Mouse (Mus musculus) myocyte (in vitro differentiated cells): Measurements from ENCODE around the gene Plscr3. TPM values are rescaled to one million over a fixed set of nuclear protein-coding genes. Genes with fewer than 3 reads are reported as not detected.

Experiments
- H3K27me3 ChIP-seq: one replicate; pipeline ENCODE4 v1.6.1; 2011; ENCODE audit not compliant: control insufficient read depth, insufficient read depth, insufficient read length
- H3K36me3 ChIP-seq: one replicate; pipeline ENCODE4 v1.6.1; 2011; ENCODE audit not compliant: control insufficient read depth, insufficient read depth
- H3K4me2 ChIP-seq: one replicate; pipeline ENCODE4 v1.6.1; 2011; ENCODE audit warnings: low read depth, control low read depth
- H3K4me3 ChIP-seq: one replicate; pipeline ENCODE4 v1.5.1; 2011; ENCODE audit warnings: mild to moderate bottlenecking, control low read depth, moderate library complexity
- H3K79me2 ChIP-seq: one replicate; pipeline ENCODE4 v1.6.1; 2011; ENCODE audit not compliant: control insufficient read depth, insufficient read depth
- H3ac ChIP-seq: one replicate; pipeline ENCODE4 v1.6.1; 2011; ENCODE audit not compliant: control insufficient read depth, insufficient read length
- CEBPB ChIP-seq: IDR thresholded peaks from 2 replicates; pipeline ENCODE4 v1.6.1; 2011; ENCODE audit warnings: mild to moderate bottlenecking, moderate library complexity; ENCODE audit not compliant: poor library complexity, insufficient read depth, severe bottlenecking
- E2F4 ChIP-seq: IDR thresholded peaks from one replicate; pipeline ENCODE4 v1.6.1; 2011; ENCODE audit warnings: mild to moderate bottlenecking, control low read depth, moderate library complexity; ENCODE audit not compliant: insufficient read depth
- MAX ChIP-seq: IDR thresholded peaks from one replicate; pipeline ENCODE4 v1.6.1; 2011; ENCODE audit warnings: low read depth, mild to moderate bottlenecking, control low read depth
- MYOD1 ChIP-seq, 3 experiments: IDR thresholded peaks; one replicate each; pipeline ENCODE4 v1.6.1; 2011; ENCODE audit warnings: control low read depth in 2 of 3, low read depth in 2 of 3, mild to moderate bottlenecking in 2 of 3, moderate library complexity in 1 of 3; ENCODE audit not compliant: insufficient read length in 2 of 3, control insufficient read depth in 1 of 3
- MYOG ChIP-seq, 3 experiments: IDR thresholded peaks; one replicate each; pipeline ENCODE4 v1.6.1; 2011; ENCODE audit warnings: control low read depth in 2 of 3, low read depth in 2 of 3, mild to moderate bottlenecking in 2 of 3; ENCODE audit not compliant: insufficient read length in 2 of 3, control insufficient read depth in 1 of 3, insufficient read depth in 1 of 3
- POLR2A ChIP-seq: IDR thresholded peaks from one replicate; pipeline ENCODE4 v1.6.1; 2011; ENCODE audit warnings: low read depth, mild to moderate bottlenecking, control low read depth, moderate library complexity; ENCODE audit not compliant: insufficient read length
- POLR2AphosphoS2 ChIP-seq: IDR thresholded peaks from one replicate; pipeline ENCODE4 v1.6.1; 2011; ENCODE audit warnings: low read depth, control low read depth; ENCODE audit not compliant: insufficient read length
- REST ChIP-seq: IDR thresholded peaks from one replicate; pipeline ENCODE4 v1.6.1; 2011; ENCODE audit warnings: mild to moderate bottlenecking, control low read depth, moderate library complexity; ENCODE audit not compliant: insufficient read depth, insufficient read length
- SRF ChIP-seq: IDR thresholded peaks from one replicate; pipeline ENCODE4 v1.6.1; 2011; ENCODE audit warnings: low read depth; ENCODE audit not compliant: control insufficient read depth, insufficient read length
- TCF12 ChIP-seq: IDR thresholded peaks from one replicate; pipeline ENCODE4 v1.6.1; 2011; ENCODE audit warnings: mild to moderate bottlenecking, control low read depth; ENCODE audit not compliant: poor library complexity, insufficient read depth, severe bottlenecking
- TCF3 ChIP-seq: IDR thresholded peaks from one replicate; pipeline ENCODE4 v1.6.1; 2011; ENCODE audit warnings: low read depth, control low read depth; ENCODE audit not compliant: insufficient read length
- USF1 ChIP-seq: IDR thresholded peaks from one replicate; pipeline ENCODE4 v1.6.1; 2011; ENCODE audit warnings: low read depth, mild to moderate bottlenecking, control low read depth, moderate library complexity
- polyA plus RNA-seq: library from polyadenylated mRNA; unstranded; fragments of >200 nt; fragmentation: generic; extraction: Trizol; gene quantifications from one replicate; pipeline ENCODE4 v1.2.1, GENCODE M21; 2012; ENCODE audit warnings: missing spikeins

The Plscr3 gene
- polyA plus RNA-seq, 1 experiment, result 91.9 TPM

GRCm38 (mm10) chr11:69881787-69882670 lies 35.9 kb downstream of the Plscr3 start:
- H3K4me2 ChIP-seq, result peak overlapping the region; percentile 93
- H3K36me3 ChIP-seq, result no peaks in the 10 kb centered on the region
- H3K4me3 ChIP-seq, result peak overlapping the region; percentile 94
- peaks cover 28% of the 10 kb centered on the region for H3K79me2 ChIP-seq
- no peak for TF ChIP-seq SRF
- no peak for TF ChIP-seq POLR2AphosphoS2
- TF ChIP-seq E2F4, result no peak
- no peak for TF ChIP-seq REST
- no peak for TF ChIP-seq TCF3
- TF ChIP-seq MAX, result no peak
- TF ChIP-seq CEBPB, result no peak
- TF ChIP-seq MYOD1 (IDR thresholded peaks at IDR 0.05; ENCODE audit: control insufficient read depth in 1 of 3, insufficient read length in 2 of 3, low read depth in 2 of 3), result no peak
- TF ChIP-seq USF1, result no peak
- TF ChIP-seq POLR2A, result no peak
- no peak overlapping the region for H3ac ChIP-seq
- no peaks in the 10 kb centered on the region for H3K27me3 ChIP-seq

DNA sequence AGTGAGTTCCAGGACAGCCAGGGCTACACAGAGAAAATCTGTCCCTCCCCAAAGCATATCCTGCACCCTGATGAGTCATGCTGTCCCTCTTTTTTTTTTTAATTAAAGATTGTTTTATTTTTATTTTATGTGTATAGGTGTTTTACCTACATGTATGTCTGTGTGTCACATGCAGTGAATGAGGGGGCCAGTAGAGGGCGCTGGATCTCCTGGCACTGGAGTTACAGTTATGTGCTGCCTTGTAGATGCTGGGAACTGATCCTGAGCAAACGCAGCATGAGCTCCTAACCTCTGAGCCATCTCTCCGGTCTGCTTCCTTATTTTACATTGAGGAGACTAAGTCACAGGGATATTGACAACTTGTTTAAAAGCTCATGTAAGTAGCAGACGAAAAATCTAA lies 36.9 kb downstream of the Plscr3 start:
- Histone ChIP-seq H3K79me2 (peaks cover 24% of the 10 kb centered on the region), H3K4me3 (no peak overlapping the region), H3K4me2 (peak overlapping the region; percentile 26), H3K27me3 (no peaks in the 10 kb centered on the region), H3ac (no peak overlapping the region), H3K36me3 (no peaks in the 10 kb centered on the region)
- TF ChIP-seq TCF12, result no peak
- no peak for TF ChIP-seq MYOD1 (IDR thresholded peaks at IDR 0.05; ENCODE audit: control insufficient read depth in 1 of 3, insufficient read length in 2 of 3, low read depth in 2 of 3)
- no peak for TF ChIP-seq POLR2AphosphoS2
- TF ChIP-seq MYOG (IDR thresholded peaks at IDR 0.05; ENCODE audit: control insufficient read depth in 1 of 3, insufficient read depth in 1 of 3, insufficient read length in 2 of 3, low read depth in 2 of 3), result no peak
- no peak for TF ChIP-seq SRF
- TF ChIP-seq USF1, result no peak
- TF ChIP-seq CEBPB, result no peak
- TF ChIP-seq TCF3, result no peak
- no peak for TF ChIP-seq REST
- TF ChIP-seq MAX, result no peak
- no peak for TF ChIP-seq E2F4
- TF ChIP-seq POLR2A, result no peak

- Histone ChIP-seq H3K4me2 (peak overlapping the region; percentile 31), H3ac (no peak overlapping the region), H3K27me3 (no peaks in the 10 kb centered on the region), H3K4me3 (no peak overlapping the region), H3K36me3 (no peaks in the 10 kb centered on the region), H3K79me2 (peaks cover 18% of the 10 kb centered on the region)
- TF ChIP-seq MYOG (IDR thresholded peaks at IDR 0.05; ENCODE audit: control insufficient read depth in 1 of 3, insufficient read depth in 1 of 3, insufficient read length in 2 of 3, low read depth in 2 of 3) (no peak), POLR2AphosphoS2 (no peak), SRF (no peak), TCF3 (no peak), MAX (no peak), TCF12 (no peak), CEBPB (no peak), E2F4 (no peak), USF1 (no peak)
These were observed 37.5 kb downstream of the Plscr3 start for GRCm38 (mm10) chr11:69883527-69884151.

DNA sequence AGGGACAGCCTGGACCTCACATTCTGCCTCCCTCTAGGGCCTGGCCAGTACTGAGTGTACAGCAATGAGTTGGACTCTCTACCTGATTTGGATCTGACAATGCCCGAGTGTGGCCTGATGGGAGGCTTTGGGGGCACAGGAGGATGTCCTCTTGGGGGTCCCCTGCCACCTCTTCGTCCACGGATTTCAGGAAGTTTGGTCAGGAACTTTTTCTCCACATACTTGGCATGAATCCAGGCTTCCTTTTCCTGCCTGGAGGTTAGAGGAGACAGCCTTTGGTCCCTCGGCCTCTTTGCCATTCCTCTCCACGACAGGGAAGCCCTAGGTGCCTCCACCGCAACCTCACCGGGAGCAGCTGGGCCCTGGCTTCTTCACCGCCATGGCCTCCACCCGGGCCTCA lies 38.1 kb downstream of the Plscr3 start:
- peaks cover 12% of the 10 kb centered on the region for H3K79me2 ChIP-seq
- H3K36me3 ChIP-seq, result no peaks in the 10 kb centered on the region
- H3ac ChIP-seq, result no peak overlapping the region
- TF ChIP-seq USF1 (no peak), TCF3 (no peak), E2F4 (no peak), POLR2A (no peak), MYOG (IDR thresholded peaks at IDR 0.05; ENCODE audit: control insufficient read depth in 1 of 3, insufficient read depth in 1 of 3, insufficient read length in 2 of 3, low read depth in 2 of 3) (no peak), TCF12 (no peak), CEBPB (no peak), SRF (no peak), MAX (no peak), MYOD1 (IDR thresholded peaks at IDR 0.05; ENCODE audit: control insufficient read depth in 1 of 3, insufficient read length in 2 of 3, low read depth in 2 of 3) (no peak), POLR2AphosphoS2 (no peak)
- no peak overlapping the region for H3K4me3 ChIP-seq
- no peaks in the 10 kb centered on the region for H3K27me3 ChIP-seq
- H3K4me2 ChIP-seq, result peak overlapping the region; percentile 31
